Mouse (Mus musculus) lung, embryonic 16.5 days (tissue): ENCODE results near the gene Acad11. TPM values are rescaled to one million over a fixed set of nuclear protein-coding genes. Genes with fewer than 3 reads are reported as not detected.
A peak's percentile ranks its signal among the peaks of the same experiment; 100 is the strongest.

ENCODE experiments used
- ATAC-seq: fragments of 200-750 bp; cut with Nextera tagmentation; 2 replicates; pipeline ENCODE4 v1.8.0; 2017; ENCODE audit warnings: low read depth, mild to moderate bottlenecking, moderate library complexity
- H3K27ac ChIP-seq: fragments of 300-500 bp; sonication (generic); 2 replicates; pipeline ENCODE4 v1.5.1; 2014; ENCODE audit warnings: mild to moderate bottlenecking, control low read depth, low read length
- H3K27me3 ChIP-seq: fragments of 300-500 bp; sonication (generic); 2 replicates; pipeline ENCODE4 v1.6.1; 2014; ENCODE audit warnings: low read depth, low read length, mixed read lengths; ENCODE audit not compliant: control insufficient read depth, insufficient read depth
- H3K36me3 ChIP-seq: fragments of 300-500 bp; sonication (generic); 2 replicates; pipeline ENCODE4 v1.6.1; 2014; ENCODE audit warnings: low read length; ENCODE audit not compliant: control insufficient read depth, insufficient read depth
- H3K4me1 ChIP-seq: fragments of 300-500 bp; sonication (generic); replicated peaks from 2 replicates; pipeline ENCODE4 v1.6.1; 2014; ENCODE audit warnings: low read length, mixed read lengths; ENCODE audit not compliant: control insufficient read depth, insufficient read depth
- H3K4me2 ChIP-seq: fragments of 300-500 bp; sonication (generic); 2 replicates; pipeline ENCODE4 v1.6.1; 2014; ENCODE audit warnings: low read depth, low read length, control low read depth
- H3K4me3 ChIP-seq: fragments of 300-500 bp; sonication (generic); 2 replicates; pipeline ENCODE4 v1.5.1; 2014; ENCODE audit warnings: mild to moderate bottlenecking, low read length, control low read depth
- H3K9ac ChIP-seq: fragments of 300-500 bp; sonication (generic); 2 replicates; pipeline ENCODE4 v1.6.1; 2014; ENCODE audit warnings: low read length, control low read depth
- H3K9me3 ChIP-seq: fragments of 300-500 bp; sonication (generic); 2 replicates; pipeline ENCODE4 v1.6.1; 2016; ENCODE audit warnings: low read length; ENCODE audit not compliant: control insufficient read depth
- WGBS: fragments of 180-500 bp; shearing (Covaris S2); extraction: QIAGEN DNeasy Blood & Tissue Kit; methylation state at CpG from one replicate; pipeline ENCODE4 v1.1.7; 2014; 5-methylcytosine and 5-hydroxymethylcytosine counted together
- polyA plus RNA-seq: library from polyadenylated mRNA; unstranded; fragments of >200 nt; fragmentation: Nextera tagmentation; extraction: Ambion mirVana; gene quantifications from 2 replicates; pipeline ENCODE4 v1.2.1, GENCODE M21; 2015

The Acad11 gene
- polyA plus RNA-seq, 1 experiment from 2014 or later: 12.6 TPM

DNA sequence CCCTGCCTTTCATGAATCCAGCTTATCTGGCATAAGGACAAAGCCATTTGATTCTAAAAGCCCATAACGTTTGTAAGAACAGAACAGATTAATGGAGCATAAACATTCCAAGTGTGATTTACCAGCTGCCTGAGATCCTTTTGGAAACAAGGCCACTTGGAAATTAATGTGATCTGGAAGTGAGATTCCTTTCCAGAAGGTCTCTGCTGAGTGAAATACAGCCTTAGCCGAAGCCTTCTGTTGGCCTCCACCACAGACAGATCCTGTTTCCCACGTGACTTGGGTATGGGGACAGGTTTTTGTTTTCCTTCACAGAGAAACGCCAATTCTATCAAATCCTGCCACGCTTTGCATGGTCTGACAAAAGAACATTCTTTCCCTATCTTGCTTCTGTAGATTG, 60.4 kb downstream of the Acad11 start:
- WGBS: 32% methylated on average over 5 of the region's 5 CpGs
- H3K4me3 ChIP-seq: no peak overlapping the region
- peaks cover 3% of the 10 kb centered on the region; the same call in 1 of the 2 replicates for H3K4me1 ChIP-seq
- no peak overlapping the region for H3K27ac ChIP-seq
- H3K9ac ChIP-seq: no peak overlapping the region
- H3K9me3 ChIP-seq: no peaks in the 10 kb centered on the region
- H3K36me3 ChIP-seq: no peaks in the 10 kb centered on the region
- no peak overlapping the region for H3K4me2 ChIP-seq
- ATAC-seq: no peak
- no peaks in the 10 kb centered on the region for H3K27me3 ChIP-seq

DNA sequence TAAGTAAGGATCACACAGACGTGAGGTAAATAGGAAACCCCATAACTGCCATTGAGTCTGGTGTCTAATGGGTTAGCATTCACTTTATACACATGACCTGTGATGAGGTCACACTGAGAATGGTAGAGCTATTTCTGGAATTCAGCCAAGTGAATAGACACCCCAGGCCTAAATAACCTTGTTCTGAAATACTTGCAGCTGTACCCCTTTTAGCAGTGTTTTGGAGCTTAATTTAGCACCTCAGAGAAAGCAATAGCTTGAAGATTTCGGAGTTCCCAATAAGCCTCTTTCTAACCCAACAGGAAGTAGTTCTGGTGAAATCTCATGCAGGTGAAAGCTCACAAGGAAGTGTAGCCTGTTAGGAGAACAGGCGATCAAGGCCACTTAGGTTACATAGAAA, 63.7 kb downstream of the Acad11 start, which contains the start of gene Ackr4:
TSS of gene Ackr4 (minus strand) at position 101 of the 400 bp plus-strand sequence.
- no peak for ATAC-seq

DNA sequence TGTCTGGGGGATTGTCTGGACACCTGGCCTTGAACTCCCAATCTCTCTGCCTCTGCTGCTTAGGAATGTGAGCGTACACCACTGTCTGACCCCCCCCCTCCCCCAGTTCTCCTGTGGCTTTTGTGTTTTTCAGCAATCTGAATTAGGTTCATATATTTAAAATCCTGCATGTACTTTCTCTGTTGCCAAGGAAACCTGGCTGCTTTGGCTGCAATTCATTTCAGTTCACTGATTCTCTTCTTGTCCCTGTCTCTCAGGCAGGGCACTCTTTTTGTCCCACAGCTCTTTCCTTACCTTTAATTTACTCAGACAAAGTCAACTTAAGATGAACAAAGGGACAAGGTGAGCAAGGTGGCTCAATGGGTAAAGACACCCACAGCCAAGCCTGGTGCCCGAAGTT, 64.9 kb downstream of the Acad11 start:
- H3K9me3 ChIP-seq: no peaks in the 10 kb centered on the region
- H3K27me3 ChIP-seq: no peaks in the 10 kb centered on the region
- H3K9ac ChIP-seq: no peak overlapping the region
- H3K4me1 ChIP-seq: peaks cover 3% of the 10 kb centered on the region; the same call in 1 of the 2 replicates
- 72% methylated on average over 2 of the region's 2 CpGs for WGBS
- ATAC-seq: no peak
- H3K4me3 ChIP-seq: no peak overlapping the region
- H3K4me2 ChIP-seq: no peak overlapping the region
- no peak overlapping the region for H3K27ac ChIP-seq
- no peaks in the 10 kb centered on the region for H3K36me3 ChIP-seq

More for the DNA sequence above, 63.7 kb downstream of the Acad11 start, which contains the start of gene Ackr4:
- Histone ChIP-seq H3K27me3 (no peaks in the 10 kb centered on the region), H3K9me3 (no peaks in the 10 kb centered on the region), H3K27ac (no peak within 1 kb of the TSS), H3K4me3 (no peak within 1 kb of the TSS), H3K4me2 (no peak within 1 kb of the TSS), H3K36me3 (no peaks in the 10 kb centered on the region), H3K9ac (no peak within 1 kb of the TSS), H3K4me1 (peaks cover 3% of the 10 kb centered on the region; the same call in 1 of the 2 replicates)
- 79% methylated on average over 3 of the region's 3 CpGs for WGBS

DNA sequence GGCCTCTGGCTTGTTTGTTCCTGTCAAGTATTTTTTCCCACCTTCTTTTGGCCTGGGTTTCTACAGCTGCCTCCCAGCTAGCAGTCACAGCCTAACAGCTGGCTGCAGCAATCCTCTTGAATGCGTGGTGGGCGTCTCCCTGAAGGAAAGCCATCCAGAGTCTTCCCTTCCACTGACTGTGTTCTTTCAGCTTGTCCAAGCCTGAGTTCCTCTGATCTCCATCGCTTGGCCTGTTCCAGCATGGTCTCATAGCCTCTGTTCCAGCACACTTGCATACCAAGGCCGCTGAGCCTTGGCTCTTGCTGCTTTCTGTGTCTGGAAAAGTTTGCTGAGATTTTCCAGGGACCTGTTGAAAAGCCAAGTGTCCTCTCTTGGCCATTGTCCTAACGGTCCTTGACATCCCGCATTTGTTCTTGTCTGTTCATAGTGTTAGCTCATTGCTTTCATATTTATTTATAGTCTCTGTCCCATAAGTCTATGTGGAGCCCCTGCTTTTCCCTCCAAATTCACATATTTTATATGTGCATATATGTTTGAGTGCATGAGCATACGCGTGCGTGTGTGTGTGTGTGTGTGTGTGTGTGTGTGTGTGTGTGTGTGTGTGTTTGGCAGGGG, 67.1 kb downstream of the Acad11 start:
- no peaks in the 10 kb centered on the region for H3K27me3 ChIP-seq
- no peak overlapping the region for H3K4me3 ChIP-seq
- H3K9me3 ChIP-seq: no peaks in the 10 kb centered on the region
- H3K4me2 ChIP-seq: no peak overlapping the region
- H3K4me1 ChIP-seq: no peaks in the 10 kb centered on the region
- H3K27ac ChIP-seq: no peak overlapping the region
- whole genome bisulfite sequencing: 70% methylated on average over 9 of the region's 9 CpGs
- no peaks in the 10 kb centered on the region for H3K36me3 ChIP-seq
- ATAC-seq: peak; percentile 52
- H3K9ac ChIP-seq: no peak overlapping the region

DNA sequence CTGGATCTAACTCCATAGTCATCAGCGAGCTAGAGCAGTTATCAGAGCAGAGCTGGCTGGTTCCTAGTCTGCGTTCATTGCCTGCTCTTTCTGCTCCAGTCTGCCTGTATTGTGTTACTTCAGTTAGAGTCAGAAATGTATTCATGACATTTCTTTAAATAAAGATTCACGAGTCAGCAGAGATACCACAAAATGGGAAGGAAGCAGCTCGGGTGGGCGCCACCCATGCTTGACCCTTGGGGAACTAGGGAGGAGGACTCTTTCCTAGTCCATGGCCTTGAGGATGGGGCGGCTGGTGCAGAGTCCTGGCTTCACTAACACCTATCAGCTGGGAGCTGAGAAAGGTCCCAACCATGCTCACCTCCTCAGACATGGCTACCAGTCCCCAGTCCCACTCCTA, 77.2 kb downstream of the Acad11 start:
- H3K9ac ChIP-seq: no peak overlapping the region
- no peak overlapping the region for H3K27ac ChIP-seq
- H3K9me3 ChIP-seq: no peaks in the 10 kb centered on the region
- H3K27me3 ChIP-seq: no peaks in the 10 kb centered on the region
- H3K36me3 ChIP-seq: no peaks in the 10 kb centered on the region
- no peak for ATAC-seq
- no peak overlapping the region for H3K4me3 ChIP-seq
- H3K4me1 ChIP-seq: no peaks in the 10 kb centered on the region
- 85% methylated on average over 6 of the region's 6 CpGs for WGBS
- no peak overlapping the region for H3K4me2 ChIP-seq

DNA sequence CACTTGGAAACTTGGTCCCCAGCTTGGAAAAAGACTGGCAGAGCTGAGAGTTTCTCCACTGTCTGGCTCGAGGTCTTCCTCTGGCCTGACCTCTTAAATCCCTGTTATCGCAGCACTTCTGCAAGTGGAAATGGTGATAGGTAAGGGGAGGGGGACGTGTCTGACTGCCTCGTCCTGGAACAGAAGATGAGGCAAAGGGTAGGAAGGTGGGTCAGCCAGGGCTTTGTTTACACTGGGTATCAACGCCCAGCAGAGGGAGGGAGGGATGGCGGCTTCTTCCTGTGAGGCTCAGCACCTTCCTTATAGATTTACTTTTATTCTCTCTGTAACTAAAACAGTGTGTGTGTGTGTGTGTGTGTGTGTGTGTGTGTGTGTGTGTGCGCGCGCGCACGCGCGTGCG, 79.6 kb downstream of the Acad11 start:
- no peak overlapping the region for H3K4me2 ChIP-seq
- no peaks in the 10 kb centered on the region for H3K27me3 ChIP-seq
- no peaks in the 10 kb centered on the region for H3K36me3 ChIP-seq
- no peak overlapping the region for H3K4me3 ChIP-seq
- no peak overlapping the region for H3K9ac ChIP-seq
- no peak for ATAC-seq
- no peaks in the 10 kb centered on the region for H3K4me1 ChIP-seq
- no peaks in the 10 kb centered on the region for H3K9me3 ChIP-seq
- H3K27ac ChIP-seq: no peak overlapping the region
- WGBS: 61% methylated on average over 14 of the region's 14 CpGs

DNA sequence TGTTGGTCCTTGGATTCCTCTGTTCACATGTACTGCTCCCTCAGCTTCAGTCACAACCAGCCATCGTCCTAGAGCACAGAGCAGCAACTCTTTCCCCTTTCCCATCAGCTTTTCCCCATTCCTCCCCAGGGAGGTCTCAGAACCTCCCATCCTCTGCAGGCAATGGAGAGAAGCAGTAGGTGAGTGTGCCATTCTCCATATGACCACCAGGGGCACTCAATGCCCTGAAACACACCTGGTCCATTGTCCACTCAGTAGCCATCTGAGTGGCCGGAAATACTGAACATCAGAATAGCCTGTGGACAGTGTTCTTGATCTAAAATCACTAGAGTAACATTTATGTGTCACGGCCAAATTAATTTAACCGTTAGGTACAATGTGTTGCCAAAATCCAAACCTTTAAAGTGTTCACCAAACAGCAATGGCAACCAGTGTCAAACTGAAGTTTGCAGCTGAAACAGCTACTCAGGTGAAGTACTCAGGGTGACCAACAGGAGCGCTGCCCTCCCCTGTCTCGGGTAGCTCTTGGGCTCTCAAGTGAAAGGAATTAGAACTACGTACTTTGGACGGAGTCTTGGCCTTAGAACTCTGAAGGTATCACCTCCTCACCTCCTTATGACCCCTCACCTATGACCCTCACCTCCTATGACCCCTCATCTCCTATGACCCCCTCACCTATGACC, 81.3 kb downstream of the Acad11 start:
- Histone ChIP-seq H3K36me3 (no peaks in the 10 kb centered on the region), H3K4me2 (no peak overlapping the region), H3K4me3 (no peak overlapping the region), H3K9ac (no peak overlapping the region), H3K27me3 (no peaks in the 10 kb centered on the region), H3K27ac (no peak overlapping the region), H3K4me1 (no peaks in the 10 kb centered on the region), H3K9me3 (no peaks in the 10 kb centered on the region)
- 81% methylated on average over 8 of the region's 8 CpGs for WGBS
- ATAC-seq: no peak

DNA sequence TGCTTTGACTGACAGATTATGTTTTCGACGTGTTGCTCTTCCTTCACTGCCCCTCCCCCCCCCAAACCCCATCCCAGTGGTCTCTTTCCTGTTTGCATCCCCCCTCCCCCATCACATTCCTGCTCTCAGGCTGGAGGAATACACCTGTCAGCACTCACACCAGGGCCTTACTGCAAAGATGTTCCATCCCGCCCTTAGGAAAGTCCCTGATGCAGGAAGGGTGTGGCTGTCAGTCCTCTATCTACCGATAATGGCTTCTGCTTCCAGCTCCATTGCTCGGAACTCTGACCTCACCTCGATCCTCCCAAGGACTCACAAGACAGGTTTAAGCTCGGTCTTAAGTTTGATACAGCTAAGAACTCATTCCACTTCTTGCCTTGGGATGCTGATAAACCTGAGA, 83.5 kb downstream of the Acad11 start:
- 75% methylated on average over 7 of the region's 7 CpGs for WGBS

DNA sequence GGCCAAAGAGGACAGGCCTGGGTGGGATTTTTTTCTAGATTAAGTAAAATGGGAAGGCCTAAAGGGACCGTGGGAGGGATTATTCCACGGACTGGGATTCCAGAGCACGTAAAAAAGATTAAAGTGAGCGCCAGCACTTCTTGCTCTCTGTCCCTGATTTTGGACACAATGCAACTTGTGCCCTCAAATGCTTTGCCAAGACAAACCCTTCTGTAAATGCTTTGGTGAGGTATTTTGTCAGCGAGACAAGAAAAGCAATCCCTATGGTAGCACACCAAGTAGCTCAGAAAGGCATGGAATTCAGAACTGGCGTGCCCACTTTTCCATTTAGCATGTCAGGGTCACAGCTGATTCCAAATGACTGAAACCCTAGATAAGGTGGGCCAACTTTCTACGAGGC, 85.8 kb downstream of the Acad11 start:
- 86% methylated on average over 7 of the region's 7 CpGs for WGBS

More for the DNA sequence above, 83.5 kb downstream of the Acad11 start:
- H3K4me3 ChIP-seq: no peak overlapping the region
- no peaks in the 10 kb centered on the region for H3K27me3 ChIP-seq
- H3K9ac ChIP-seq: no peak overlapping the region
- H3K4me1 ChIP-seq: no peaks in the 10 kb centered on the region
- H3K9me3 ChIP-seq: no peaks in the 10 kb centered on the region
- no peak overlapping the region for H3K4me2 ChIP-seq
- peaks cover 6% of the 10 kb centered on the region for H3K36me3 ChIP-seq
- ATAC-seq: no peak
- H3K27ac ChIP-seq: no peak overlapping the region

More for the DNA sequence above, 85.8 kb downstream of the Acad11 start:
- Histone ChIP-seq H3K4me3 (no peak overlapping the region), H3K9ac (no peak overlapping the region), H3K36me3 (peaks cover 14% of the 10 kb centered on the region), H3K27ac (no peak overlapping the region), H3K4me2 (no peak overlapping the region), H3K4me1 (no peaks in the 10 kb centered on the region), H3K27me3 (no peaks in the 10 kb centered on the region), H3K9me3 (no peaks in the 10 kb centered on the region)
- ATAC-seq: no peak
